Mouse (Mus musculus) splenic B cell, adult 2 months (primary cell): ENCODE measurements around the gene Zfp319.

ENCODE experiments used
- DNase-seq: peaks from one replicate; pipeline ENCODE4 v3.0.0-alpha.2; 2011; ENCODE audit warnings: low read depth, low spot score
- H3K27me3 ChIP-seq: 2 replicates; pipeline ENCODE4 v1.6.1; 2012; ENCODE audit warnings: mild to moderate bottlenecking, low read length, moderate library complexity, mixed read lengths; ENCODE audit not compliant: control insufficient read depth, poor library complexity, insufficient read depth, severe bottlenecking
- H3K36me3 ChIP-seq: 2 replicates; pipeline ENCODE4 v1.6.1; 2012; ENCODE audit warnings: mild to moderate bottlenecking, low read length, moderate library complexity, mixed read lengths; ENCODE audit not compliant: control insufficient read depth, poor library complexity, insufficient read depth, severe bottlenecking

Gene Zfp319

DNA sequence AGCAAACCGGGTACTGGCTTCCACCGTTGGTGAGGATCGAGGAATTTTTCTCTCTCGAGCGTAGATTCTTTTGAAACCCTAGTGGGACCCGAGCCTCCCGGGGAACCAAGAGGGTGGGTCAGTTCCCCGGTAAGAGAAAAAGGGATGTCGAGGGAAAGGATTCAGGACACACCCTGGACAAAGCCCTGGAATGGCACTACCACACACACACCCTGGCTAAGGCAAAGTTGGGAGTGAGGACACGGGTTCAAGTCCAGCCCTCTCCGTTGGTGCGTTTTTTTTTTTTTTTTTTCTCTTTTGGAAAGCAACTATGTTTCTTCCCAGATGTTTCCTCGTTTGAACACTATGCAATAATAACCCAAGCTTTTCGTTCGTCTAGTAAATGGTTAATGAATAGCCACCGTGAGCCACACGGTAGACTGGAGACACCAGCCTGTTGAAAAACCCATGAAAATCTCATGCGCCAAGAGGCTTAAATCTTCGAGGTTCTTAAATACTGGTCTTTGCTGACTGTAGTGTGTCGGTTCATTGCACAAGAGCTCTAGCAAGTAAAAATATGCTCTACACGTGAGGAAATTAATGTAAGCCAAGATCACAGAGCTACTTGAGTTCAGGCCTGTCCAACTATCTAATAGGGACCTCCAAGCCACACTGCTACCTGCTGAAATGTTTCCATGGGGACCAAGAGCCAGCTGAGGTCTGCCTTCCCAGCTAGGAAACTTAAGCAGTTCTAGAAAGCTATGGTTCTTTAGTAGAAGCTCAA lies 868 bp upstream of the Zfp319 start:
- Histone ChIP-seq H3K36me3 (peaks cover 4% of the 10 kb centered on the region; the same call in 1 of the 2 replicates), H3K27me3 (no peaks in the 10 kb centered on the region)
- peak; percentile 13 for DNase-seq

GRCm38 (mm10) chr8:95331156-95331719 lies 512 bp downstream of the Zfp319 start:
- Histone ChIP-seq H3K27me3 (no peaks in the 10 kb centered on the region), H3K36me3 (peaks cover 6% of the 10 kb centered on the region)
- DNase-seq = no peak

DNA sequence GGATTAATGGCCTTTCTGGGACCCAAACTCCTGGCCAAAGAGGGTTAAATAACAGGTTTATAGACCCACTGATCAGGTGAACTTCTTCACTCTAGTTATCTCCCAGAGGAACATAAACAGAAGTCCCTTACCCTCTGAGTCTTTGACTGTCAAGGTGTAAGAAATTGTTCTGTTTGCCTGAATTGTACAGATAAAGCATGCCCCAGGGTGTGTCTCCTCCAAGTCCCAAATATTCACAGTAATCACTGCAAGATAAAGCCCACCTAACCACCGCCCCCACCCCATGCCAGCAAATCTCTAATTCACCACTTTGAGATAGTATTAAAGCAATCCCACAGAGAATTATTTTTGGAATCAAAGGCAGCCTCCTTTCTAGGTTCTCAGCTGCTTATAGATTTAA lies 1.4 kb downstream of the Zfp319 start:
- Histone ChIP-seq H3K27me3 (no peaks in the 10 kb centered on the region), H3K36me3 (peaks cover 6% of the 10 kb centered on the region)
- DNase-seq = no peak

DNA sequence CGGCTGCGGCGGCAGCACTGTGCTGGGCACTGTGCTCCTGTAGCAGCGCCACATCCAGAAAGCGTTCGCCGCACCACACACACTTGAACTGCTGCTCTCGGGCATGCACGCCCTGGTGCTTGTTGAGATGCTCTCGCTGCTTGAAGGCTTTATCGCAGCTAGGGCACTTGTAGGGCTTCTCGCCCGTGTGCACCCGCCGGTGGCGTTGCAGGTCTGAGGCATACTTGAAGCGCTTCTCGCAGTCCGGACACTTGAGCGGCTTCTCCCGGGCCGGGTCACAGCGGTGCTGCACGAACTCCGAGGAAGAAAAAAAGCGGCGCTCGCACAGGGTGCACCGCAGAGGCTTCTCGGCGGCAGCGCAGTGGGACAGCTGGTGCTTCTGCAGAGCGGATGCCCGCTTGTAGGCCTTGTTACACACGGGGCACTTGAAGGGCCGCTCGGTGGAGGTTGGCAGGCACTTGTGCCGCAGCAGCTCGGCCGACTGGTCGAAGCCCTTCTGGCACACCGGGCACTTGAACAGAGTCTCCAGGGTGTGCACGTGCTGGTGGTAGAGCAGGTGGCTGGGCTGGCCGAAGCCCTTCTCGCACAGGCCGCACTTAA lies 3.8 kb downstream of the Zfp319 start:
- DNase-seq = no peak
- Histone ChIP-seq H3K36me3 (peaks cover 3% of the 10 kb centered on the region), H3K27me3 (no peaks in the 10 kb centered on the region)

DNA sequence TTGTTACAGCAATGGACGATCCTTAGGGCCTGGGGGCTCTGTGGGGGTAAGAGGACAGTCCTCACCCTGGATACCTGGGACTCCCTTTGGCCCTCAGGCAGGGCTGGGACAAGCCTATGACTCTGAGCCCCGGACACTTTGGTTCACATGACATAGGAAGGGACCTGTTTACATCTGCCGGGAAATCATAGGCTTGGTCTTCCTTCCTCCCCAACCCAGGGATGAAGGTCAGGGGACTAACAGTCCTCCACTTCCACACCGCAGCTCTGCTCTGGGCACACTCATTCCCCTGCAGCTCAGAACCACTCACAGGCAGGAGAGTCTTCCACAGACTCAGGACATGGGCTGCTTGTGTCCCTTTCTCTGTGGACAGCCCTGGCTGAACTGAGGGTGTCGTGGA lies 4.9 kb downstream of the Zfp319 start:
- H3K27me3 ChIP-seq = no peaks in the 10 kb centered on the region
- no peak for DNase-seq
- peaks cover 3% of the 10 kb centered on the region for H3K36me3 ChIP-seq

- Histone ChIP-seq H3K27me3 (no peaks in the 10 kb centered on the region), H3K36me3 (peaks cover 3% of the 10 kb centered on the region)
- no peak for DNase-seq
Measured at GRCm38 (mm10) chr8:95324646-95325045, 7.1 kb downstream of the Zfp319 start.

GRCm38 (mm10) chr8:95323201-95323600 lies 8.5 kb downstream of the Zfp319 start:
- Histone ChIP-seq H3K36me3 (peaks cover 2% of the 10 kb centered on the region; the same call in 1 of the 2 replicates), H3K27me3 (no peaks in the 10 kb centered on the region)
- DNase-seq = no peak

GRCm38 (mm10) chr8:95320224-95321139 lies 11.3 kb downstream of the Zfp319 start:
- peak; percentile 82 for DNase-seq
- no peaks in the 10 kb centered on the region for H3K27me3 ChIP-seq
- no peaks in the 10 kb centered on the region for H3K36me3 ChIP-seq

GRCm38 (mm10) chr8:95315350-95315749 lies 16.4 kb downstream of the Zfp319 start:
- H3K36me3 ChIP-seq = no peaks in the 10 kb centered on the region
- no peaks in the 10 kb centered on the region for H3K27me3 ChIP-seq
- DNase-seq = no peak

DNA sequence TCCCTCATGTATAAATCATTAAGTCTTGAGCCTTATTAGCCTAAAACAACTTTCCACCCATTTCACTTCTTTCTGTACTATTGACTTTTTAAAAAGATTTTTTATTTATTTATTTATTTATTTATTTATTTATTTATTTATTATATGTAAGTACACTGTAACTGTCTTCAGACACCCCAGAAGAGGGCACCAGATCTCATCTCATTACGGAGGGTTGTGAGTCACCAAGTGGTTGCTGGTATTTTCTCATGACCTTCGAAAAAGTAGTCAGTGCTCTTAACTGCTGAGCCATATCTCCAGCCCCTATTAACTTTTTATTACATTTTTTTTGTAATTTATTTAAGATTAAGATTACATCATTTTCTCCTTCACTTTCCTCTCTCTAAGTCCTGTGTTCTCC lies 17.0 kb downstream of the Zfp319 start:
- no peak for DNase-seq
- Histone ChIP-seq H3K27me3 (no peaks in the 10 kb centered on the region), H3K36me3 (no peaks in the 10 kb centered on the region)

DNA sequence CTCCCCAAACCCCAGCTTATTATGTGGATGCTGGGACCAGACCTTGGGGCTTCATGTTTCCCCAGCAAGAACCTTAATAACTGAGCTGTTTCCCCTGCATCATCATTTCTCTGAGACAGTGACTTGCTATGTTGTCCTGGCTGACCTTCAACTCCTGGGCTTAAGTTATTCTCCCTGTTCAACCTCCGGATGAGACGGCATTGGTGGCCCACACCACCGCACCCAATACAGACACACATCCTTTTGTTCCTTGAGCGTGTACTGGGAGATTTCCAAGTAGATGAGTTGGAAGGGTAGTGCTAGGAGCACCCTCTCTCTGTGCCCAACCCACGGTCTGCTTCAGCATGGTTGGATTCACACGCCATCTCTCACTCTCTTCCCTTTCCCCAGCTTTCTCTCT lies 17.9 kb downstream of the Zfp319 start:
- no peaks in the 10 kb centered on the region for H3K27me3 ChIP-seq
- DNase-seq = no peak
- no peaks in the 10 kb centered on the region for H3K36me3 ChIP-seq

GRCm38 (mm10) chr8:95312836-95313235 lies 18.9 kb downstream of the Zfp319 start:
- H3K36me3 ChIP-seq = no peaks in the 10 kb centered on the region
- peak; percentile 19 for DNase-seq
- no peaks in the 10 kb centered on the region for H3K27me3 ChIP-seq

GRCm38 (mm10) chr8:95310342-95310970 lies 21.3 kb downstream of the Zfp319 start, which contains the start of gene Tepp:
Tepp (plus strand) TSS chr8:95310566.
- no peaks in the 10 kb centered on the region for H3K36me3 ChIP-seq
- DNase-seq = no peak
- no peaks in the 10 kb centered on the region for H3K27me3 ChIP-seq

GRCm38 (mm10) chr8:95306431-95306830 lies 25.3 kb downstream of the Zfp319 start, which contains the start of gene Cngb1:
Cngb1 (minus strand) TSS chr8:95306585.
- DNase-seq = no peak
- Histone ChIP-seq H3K27me3 (no peaks in the 10 kb centered on the region), H3K36me3 (no peaks in the 10 kb centered on the region)
